Mouse (Mus musculus) activated CD4-positive, CD25-positive, alpha-beta regulatory T cell, adult 4 months (primary cell): Measurements from ENCODE around the gene Pigq. TPM values are rescaled to one million over a fixed set of nuclear protein-coding genes. Genes with fewer than 3 reads are reported as not detected.
A peak's percentile ranks its signal among the peaks of the same experiment; 100 is the strongest.

ENCODE experiments used
- ATAC-seq: one replicate; pipeline ENCODE4 v1.8.0; 2017
- polyA plus RNA-seq, 2 experiments: library from polyadenylated mRNA; unstranded; fragments of 100-300 nt; shearing (Covaris generic); gene quantifications; one replicate each; pipeline ENCODE4 v1.2.1; 2017

Pigq gene
- polyA plus RNA-seq, 2 experiments from 2014 or later, result 19.0 to 26.6 TPM

- ATAC-seq, result peak; percentile 90
Measured at GRCm38 (mm10) chr17:25919786-25920642, 24.7 kb downstream of the Pigq start.

GRCm38 (mm10) chr17:25919144-25919785, 25.5 kb downstream of the Pigq start, which contains the start of gene Rab40c:
Rab40c (minus strand) TSS chr17:25919727.
- ATAC-seq, result no peak

DNA sequence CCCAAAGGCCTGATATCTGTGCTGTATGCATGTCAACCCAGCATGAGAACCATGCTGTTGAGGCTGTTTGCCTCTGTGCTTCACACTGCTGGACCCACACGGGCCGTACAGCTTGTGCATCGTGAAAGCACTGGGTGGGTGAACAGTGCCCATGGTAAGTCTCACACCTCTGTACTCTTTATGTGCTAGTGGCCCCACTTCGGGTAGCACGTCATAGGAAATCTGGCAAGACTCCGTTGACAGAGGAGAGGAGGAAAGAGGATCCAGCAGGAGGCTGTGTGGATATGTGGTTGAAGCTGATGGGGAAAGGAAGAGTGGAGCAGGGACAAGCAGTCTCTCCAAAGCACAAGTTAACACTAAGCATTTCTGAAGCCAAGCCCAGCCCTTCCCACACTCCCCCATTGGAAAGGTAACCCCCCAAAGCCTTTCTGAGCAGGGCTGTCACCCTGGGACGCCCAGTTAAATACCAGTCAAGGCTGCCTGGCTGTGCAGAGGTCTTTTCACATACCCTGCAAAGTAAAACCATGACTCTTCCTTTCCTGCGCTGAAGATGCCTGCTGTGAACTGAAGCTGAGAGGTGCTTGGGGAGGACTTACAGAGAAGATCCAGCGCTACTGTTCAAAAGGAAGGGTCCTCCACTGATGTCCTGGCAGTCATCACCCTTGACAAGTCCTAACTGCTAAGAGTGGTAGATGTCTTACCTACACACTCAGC, 26.5 kb downstream of the Pigq start:
- ATAC-seq, result no peak

GRCm38 (mm10) chr17:25916931-25917647, 27.6 kb downstream of the Pigq start:
- ATAC-seq, result no peak

DNA sequence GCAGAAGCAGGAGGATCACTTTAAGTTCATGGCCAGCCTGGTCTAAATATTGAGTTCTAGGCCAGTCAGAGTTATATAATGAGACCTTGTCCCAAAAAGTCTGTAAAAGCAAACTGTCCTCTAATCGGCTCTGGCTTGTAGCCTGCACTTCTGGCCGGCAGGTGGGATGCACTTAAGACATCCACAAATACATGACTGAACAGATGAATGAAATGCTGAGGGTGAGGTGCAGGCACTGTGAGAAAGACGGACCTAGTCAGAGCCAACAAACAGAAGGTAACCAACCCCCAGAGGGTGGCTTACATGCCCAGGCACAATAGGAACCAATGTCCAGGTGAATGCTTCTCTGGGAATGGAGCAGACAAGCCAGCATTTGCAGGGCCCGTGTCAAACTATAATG, 30.4 kb downstream of the Pigq start:
- no peak for ATAC-seq

GRCm38 (mm10) chr17:25913877-25914275, 30.9 kb downstream of the Pigq start:
- no peak for ATAC-seq

DNA sequence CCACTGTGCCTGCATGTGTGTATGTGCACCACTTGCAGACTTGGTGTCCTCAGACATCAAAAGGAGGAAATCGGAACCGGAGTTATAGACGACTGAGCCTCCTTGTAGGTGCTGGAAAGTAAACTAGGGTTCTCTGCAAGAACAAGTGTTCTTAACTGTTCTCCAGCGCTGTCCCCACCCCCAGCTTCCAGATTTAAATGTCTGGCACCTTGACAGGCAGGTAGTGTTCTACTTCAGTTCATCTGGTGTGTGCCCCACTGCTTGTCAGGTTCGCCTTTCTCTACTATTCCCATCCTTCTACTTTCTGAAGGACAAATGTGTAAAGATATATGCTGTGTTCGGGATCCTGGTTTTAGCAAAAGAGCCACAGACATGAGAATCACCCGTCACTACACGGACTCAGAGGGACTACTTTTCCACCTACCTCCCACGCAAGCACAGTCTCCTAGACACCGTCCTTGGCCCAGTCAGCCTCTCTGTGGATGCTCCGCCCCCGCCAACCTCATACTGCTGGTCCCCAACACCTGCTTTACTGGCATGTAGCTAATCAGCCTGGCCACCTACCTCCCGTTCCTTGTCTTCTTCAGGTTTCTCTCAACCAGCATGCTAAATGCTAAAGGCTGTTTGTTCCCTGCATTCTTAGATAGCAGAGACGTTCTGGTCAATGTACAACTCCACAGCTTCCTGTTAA, 31.4 kb downstream of the Pigq start:
- no peak for ATAC-seq

- ATAC-seq, result no peak
Measured at GRCm38 (mm10) chr17:25911816-25912215, 32.9 kb downstream of the Pigq start.

GRCm38 (mm10) chr17:25907640-25908039, 37.1 kb downstream of the Pigq start:
- no peak for ATAC-seq

DNA sequence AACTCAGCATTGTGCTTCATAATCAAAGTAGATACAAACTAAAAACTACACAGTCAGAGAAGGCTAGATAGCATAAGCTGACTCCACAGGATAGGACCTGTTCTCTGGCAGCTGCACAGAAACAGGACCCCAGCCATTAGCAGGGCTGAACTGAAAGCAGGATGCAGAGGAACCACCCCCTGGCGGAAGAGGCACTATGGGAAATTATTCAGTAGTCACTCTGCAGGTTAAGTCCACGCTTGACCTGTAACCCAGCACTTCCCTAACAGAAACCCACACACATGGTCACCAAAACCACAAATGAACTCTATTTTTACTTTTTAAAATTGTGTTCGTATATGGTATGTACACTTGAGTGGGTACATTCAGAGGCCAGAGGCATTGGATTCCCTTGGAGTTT, 41.7 kb downstream of the Pigq start:
- no peak for ATAC-seq

GRCm38 (mm10) chr17:25900193-25900592, 44.5 kb downstream of the Pigq start:
- no peak for ATAC-seq

DNA sequence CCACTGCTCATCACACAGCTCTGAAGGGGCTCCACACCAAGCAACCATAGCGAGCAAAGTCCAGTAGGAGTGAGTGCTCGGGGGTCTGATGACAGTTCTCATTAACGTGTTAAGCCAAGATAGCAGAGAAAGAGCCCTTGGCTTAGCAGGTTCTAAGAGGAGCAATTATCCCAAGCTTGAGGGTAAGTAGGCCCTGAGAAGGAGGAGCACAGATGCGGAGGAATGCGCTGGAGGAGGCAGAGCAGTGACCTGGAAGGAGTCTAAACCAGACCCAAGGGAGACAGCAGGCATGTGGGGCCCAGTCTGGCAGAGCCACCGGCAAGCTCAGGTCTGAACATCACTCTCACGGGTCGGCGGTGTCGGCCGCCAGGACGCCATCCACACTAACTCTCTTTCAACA, 48.8 kb downstream of the Pigq start:
- ATAC-seq, result no peak

- ATAC-seq, result no peak
Measured at GRCm38 (mm10) chr17:25895415-25895814, 49.3 kb downstream of the Pigq start.

DNA sequence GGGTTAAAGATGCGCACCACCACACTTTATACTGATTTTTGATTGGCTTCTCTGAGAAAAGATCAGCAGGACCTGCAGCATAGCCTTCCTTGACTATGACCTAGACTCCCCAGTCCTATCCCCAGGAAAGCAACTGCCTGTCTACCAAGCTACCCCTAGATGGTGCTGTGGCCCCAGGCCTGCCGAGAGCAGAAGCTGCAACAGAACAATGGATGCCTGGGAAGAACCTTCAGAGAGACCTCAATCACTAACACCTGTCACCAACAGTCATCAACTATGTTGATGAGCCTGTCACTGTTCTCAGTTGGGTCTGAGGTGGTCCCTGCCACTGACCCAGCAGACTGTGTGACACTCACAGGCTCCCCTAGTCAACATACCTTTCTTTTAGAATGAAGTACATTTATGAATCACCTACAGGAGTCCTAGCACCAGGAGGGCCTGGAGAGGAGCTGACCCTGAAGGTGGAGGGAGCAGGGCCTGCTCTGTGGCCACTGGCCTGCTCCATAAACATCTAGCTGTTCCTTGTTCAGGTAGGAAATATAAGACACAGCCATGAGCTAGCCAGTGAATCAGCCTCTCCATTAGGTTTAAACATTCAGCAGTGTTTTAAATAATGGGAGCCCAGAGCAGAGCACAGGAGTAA, 50.6 kb downstream of the Pigq start:
- ATAC-seq, result peak; percentile 36

DNA sequence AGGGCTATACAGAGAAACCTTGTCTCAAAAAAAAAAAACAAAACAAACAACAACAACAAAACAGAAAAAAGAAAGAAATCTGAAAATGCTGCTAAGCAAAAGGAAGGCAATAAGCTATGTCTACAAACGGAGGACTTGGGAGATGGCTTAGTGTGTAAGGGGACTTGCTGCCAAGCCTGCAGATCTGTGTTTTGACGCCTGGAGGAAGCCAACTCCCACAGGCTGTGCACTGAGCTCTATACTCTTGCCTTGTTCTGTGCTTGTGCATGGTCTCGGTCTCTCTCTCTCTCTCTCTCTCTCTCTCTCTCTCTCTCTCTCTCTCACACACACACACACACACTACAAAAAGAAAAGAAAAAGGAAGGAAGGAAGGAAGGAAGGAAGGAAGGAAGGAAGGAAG, 55.9 kb downstream of the Pigq start:
- ATAC-seq, result no peak

DNA sequence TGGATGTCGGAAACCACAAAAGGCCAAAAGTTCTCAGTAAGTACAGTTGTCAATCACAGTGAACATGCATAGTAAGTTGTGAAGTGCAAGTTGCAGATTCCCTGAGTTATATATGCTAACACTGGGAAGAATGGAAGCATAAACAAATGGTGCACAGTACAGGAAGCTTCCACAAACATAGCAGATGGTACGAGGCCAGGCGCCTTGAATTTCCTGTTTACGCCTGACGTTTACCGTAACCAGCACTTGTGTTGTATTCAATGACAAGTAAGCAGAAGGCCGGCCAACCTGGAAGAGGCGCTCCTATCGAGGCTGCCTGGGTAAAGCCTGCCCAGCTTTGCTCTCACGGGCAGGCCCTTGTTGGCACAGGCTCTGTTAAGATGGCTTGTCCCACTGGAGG, 57.3 kb downstream of the Pigq start:
- no peak for ATAC-seq

GRCm38 (mm10) chr17:25886806-25887205, 57.9 kb downstream of the Pigq start:
- no peak for ATAC-seq

- ATAC-seq, result no peak
Measured at GRCm38 (mm10) chr17:25885636-25886035, 59.1 kb downstream of the Pigq start.

DNA sequence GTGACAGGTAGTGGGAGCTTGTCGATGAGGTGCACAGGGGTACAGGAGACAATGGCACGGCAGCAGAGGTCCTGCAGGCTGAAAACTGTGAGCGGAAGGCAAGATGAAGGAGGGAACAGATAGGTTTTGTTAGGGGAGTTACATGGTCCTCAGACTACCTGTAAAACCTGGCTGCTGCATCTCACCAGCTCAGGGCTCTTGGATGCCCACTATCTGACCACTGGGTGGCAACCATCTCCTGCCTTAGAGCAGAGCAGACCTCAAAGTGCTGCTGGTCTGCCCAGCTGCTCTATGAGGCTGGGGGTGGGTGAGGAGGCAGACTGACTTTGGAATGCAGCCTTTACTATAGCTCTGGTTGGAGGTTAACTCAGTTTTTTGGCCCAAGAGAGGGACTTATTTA, 60.9 kb downstream of the Pigq start:
- ATAC-seq, result no peak

GRCm38 (mm10) chr17:25883268-25883667, 61.5 kb downstream of the Pigq start:
- ATAC-seq, result no peak

DNA sequence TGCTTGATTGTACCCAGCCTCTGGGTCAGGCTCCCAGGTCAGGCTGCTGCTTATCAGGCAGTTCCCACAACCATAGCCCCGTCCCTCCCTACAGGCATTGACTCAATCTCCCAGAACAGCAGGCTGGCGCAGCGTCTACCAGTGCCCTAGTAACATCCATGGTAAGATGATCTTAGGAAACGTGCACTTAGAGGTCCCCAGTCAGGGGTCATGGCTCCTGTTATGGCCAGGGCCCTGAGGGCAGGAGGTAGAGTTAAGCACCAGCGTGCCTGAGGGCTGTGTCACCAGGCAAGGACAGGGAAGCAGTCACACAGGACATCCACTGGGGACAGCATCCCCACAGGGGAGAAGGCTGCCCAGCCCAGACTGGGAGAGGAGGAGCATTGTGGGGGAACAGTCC, 62.4 kb downstream of the Pigq start:
- no peak for ATAC-seq

GRCm38 (mm10) chr17:25881691-25882090, 63.0 kb downstream of the Pigq start:
- ATAC-seq, result no peak
